Mouse (Mus musculus) right cerebral cortex, adult 18-20 months (tissue): ENCODE data around the gene Gm47996.

Experiments used
- DNase-seq: peaks from one replicate; pipeline ENCODE4 v3.0.0; 2022; ENCODE audit warnings: mixed read lengths

Gm47996 gene

DNA sequence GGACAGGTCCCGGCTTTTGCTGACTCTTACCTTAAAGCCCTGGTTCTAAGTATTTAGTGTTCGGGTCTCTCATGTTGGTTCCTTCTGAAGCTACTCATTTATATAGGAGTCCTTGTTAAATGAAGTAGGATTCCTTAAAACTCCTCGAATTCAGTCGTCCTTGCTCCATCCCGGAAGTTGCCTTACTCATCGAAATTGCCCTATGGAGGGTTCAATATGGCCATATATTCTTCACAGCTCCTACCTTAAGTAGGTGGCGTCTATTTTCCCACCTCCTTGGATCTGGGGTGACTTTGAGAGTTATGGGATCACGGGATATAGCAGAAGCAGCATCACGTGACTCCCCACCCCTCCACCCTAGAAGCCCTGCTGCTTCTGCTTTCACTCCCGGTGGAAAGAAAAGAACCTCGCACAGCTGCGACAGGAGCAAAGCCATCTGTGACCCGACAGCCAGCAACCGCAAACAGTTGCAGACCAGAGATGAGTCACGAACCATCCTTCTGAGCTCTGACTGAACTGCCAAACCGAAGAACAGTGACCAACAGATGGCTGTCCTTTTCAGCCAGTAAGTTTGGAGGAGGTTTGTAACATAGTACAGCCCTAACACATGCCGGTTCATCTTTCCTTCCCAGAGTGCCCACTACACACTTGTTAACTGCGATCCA, 40.7 kb downstream of the Gm47996 start:
- DNase-seq: peak; percentile 69

DNA sequence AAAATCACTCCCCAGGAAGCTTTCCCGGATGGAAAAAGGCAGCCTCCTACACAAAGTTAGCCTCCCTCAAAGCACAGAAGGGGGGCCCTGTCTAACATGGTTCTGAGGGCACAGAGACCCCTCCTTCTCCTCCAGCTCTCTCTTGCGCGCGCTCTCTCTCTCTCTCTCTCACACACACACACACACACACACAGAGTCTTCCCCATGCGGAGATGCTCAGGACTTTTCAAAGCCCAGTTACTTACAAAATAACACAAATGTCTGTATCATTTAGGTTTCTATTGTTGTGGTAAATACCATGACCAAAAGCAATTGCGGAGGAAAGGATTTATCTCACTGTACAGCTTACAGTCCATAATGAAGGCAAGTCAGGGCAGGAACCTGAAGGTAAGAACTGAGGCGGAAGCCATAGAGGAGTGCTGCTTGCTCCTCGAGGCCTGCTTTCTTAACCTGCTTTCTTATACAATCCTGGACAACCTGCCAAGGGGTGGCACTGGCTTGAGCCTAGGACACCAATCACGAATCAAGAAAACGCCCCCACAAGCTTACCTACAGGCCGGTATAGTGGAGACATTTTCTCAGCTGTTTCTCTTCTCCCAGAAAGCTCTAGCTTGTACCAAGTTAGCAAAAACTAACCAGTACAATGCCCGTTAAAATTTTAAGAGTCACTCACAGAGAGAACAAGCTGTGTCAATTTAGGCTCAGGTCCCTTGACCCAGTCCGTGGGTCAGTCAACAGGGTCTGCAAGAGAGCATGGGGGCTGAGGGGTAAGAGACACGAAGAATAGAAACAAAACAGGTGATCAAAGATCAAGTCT, 41.5 kb downstream of the Gm47996 start:
- DNase-seq: no peak

DNA sequence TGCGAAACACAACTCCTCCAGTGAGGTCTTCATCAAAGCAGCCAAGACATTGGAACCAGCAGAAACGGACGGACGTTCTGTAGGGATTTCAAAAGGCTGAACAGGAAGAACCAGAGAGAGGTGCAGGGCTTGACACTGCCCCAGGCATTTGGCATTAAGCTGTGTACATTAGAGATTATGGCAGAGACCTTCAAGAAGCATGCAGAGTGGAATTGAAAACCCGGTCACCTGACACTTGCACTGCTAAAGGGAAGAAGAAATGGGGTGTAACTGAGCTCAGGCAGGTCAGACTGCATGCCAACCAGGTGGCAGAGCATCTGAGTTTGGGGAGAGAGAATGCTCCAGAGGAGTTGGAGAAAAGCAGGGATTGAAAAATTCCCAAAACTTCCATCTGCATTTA, 45.5 kb downstream of the Gm47996 start:
- no peak for DNase-seq

DNA sequence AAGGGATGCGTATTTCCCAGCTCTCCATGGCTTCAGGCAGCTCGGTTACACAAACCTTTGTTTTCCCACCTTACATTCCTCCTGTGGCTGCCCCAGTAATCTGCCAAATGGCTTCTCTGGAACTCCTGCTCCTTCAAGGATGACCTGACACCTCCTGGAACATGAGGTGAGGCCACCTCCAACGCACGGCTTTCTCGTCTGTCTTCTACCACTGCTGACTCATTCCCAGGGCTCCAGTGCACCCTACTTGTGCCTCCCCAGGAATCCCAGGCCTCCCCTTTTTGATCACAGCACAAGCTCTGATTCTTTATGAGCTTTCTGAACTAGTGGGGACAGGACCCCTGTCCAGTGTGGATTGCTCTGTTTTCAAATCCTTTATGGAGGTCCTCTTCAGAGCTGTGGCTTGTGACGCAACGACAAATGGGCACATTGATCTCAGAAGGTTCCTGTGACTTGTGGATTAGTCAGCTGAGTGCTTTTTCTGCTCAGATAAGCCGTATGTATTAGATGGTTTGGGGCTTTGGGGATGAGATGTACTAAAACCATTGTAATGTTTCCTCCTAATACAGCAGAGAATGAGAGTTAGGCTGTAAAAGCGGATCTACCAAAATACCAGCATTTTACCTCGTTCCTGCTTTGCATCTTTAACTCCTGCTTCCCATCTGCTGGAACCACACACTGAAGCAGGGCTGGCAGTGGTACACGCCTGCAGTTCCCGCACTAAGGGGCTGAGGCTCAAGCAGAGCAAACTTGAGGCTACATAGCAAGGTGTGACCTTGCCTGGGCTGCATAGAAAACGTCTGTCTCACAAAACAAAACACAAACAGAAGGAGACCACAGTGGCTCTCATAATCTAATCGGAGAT, 48.4 kb downstream of the Gm47996 start:
- no peak for DNase-seq

DNA sequence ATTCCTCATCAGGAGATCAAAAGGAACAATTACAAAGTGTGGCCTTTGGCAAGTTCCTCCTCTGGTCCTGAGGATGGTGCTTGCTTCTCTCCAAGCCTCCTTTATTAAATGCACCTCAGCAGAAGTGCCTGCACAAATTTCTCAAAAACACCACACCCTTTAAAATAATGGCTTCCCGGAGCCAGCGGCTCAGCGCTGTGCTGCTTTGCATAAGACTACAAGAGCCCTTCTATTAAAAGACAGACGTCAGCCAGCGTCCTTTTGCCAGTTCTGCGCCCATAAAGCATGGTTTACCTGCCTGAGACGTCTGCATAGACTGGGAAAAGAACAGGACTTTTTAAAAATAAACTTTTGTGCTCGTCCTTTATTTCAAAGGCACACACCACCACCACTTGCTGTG, 49.1 kb downstream of the Gm47996 start:
- no peak for DNase-seq
